Mouse (Mus musculus) heart, adult 2 months (tissue): ENCODE measurements around the gene Gabrb1. TPM values are rescaled to one million over a fixed set of nuclear protein-coding genes. Genes with fewer than 3 reads are reported as not detected.
"Not testable (repeated sequence)": the region's sequence is repeated elsewhere in the genome, so short reads cannot be mapped to it uniquely, and the experiment has no call there.

ENCODE experiments used
- DNase-seq, 2 experiments: peaks; one replicate each; pipeline ENCODE4 v3.0.0; 2021
- H3K27ac ChIP-seq: fragments of 200-600 bp; 2 replicates; pipeline ENCODE4 v1.8.1; 2022
- H3K27me3 ChIP-seq: fragments of 200-500 bp; 2 replicates; pipeline ENCODE4 v1.6.1; 2012; ENCODE audit warnings: mild to moderate bottlenecking, low read length, inconsistent platforms, mixed read lengths; ENCODE audit not compliant: control insufficient read depth, insufficient read depth
- H3K36me3 ChIP-seq: fragments of 200-500 bp; 2 replicates; pipeline ENCODE4 v1.6.1; 2012; ENCODE audit warnings: low read length, inconsistent platforms; ENCODE audit not compliant: control insufficient read depth, insufficient read depth
- H3K4me1 ChIP-seq: fragments of 200-500 bp; 2 replicates; pipeline ENCODE4 v1.6.1; 2011; ENCODE audit warnings: low read length; ENCODE audit not compliant: control insufficient read depth, insufficient read depth
- H3K4me3 ChIP-seq: fragments of 200-600 bp; 2 replicates; pipeline ENCODE4 v1.8.1; 2022
- H3K79me2 ChIP-seq: fragments of 200-500 bp; replicated peaks from 2 replicates; pipeline ENCODE4 v1.6.1; 2012; ENCODE audit warnings: mild to moderate bottlenecking, inconsistent platforms, low read length, moderate library complexity, mixed read lengths; ENCODE audit not compliant: control insufficient read depth, insufficient read depth
- H3K9ac ChIP-seq: fragments of 200-500 bp; 2 replicates; pipeline ENCODE4 v1.6.1; 2012; ENCODE audit warnings: low read depth, mild to moderate bottlenecking, control low read depth, inconsistent platforms, low read length, mixed read lengths
- CTCF ChIP-seq: fragments of 200-600 bp; IDR thresholded peaks from 2 replicates; pipeline ENCODE4 v1.8.1; 2022; ENCODE audit warnings: antibody characterized with exemption, mild to moderate bottlenecking, moderate library complexity
- EP300 ChIP-seq: fragments of 200-500 bp; IDR thresholded peaks from 2 replicates; pipeline ENCODE4 v1.6.1; 2011; ENCODE audit warnings: low read depth, low read length, control low read depth; ENCODE audit not compliant: insufficient read depth
- POLR2A ChIP-seq: fragments of 200-500 bp; IDR thresholded peaks from 2 replicates; pipeline ENCODE4 v1.6.1; 2011; ENCODE audit warnings: mild to moderate bottlenecking, low read depth, low read length, control low read depth; ENCODE audit not compliant: insufficient read depth
- WGBS: fragments of 180-500 bp; shearing (Covaris S2); methylation state at CpG from one replicate; pipeline ENCODE4 v1.1.7; 2018; 5-methylcytosine and 5-hydroxymethylcytosine counted together
- intact Hi-C: fragments of 180-260 bp; cut with DNase I; formaldehyde crosslinking; loops from one replicate; pipeline ENCODE4 v1.15.1; 2025
- polyA plus RNA-seq: library from polyadenylated mRNA; depleted of rRNA; stranded (reverse); fragments of >200 nt; gene quantifications from 2 replicates; pipeline ENCODE4 v1.2.3, GENCODE M21; 2012
- total RNA-seq, 2 experiments: library from RNA; stranded (reverse); gene quantifications; 2 replicates each; pipeline ENCODE4 v1.2.3; 2021

The Gabrb1 gene
- total and polyA plus RNA-seq, 3 experiments: not detected

- WGBS: 84% methylated on average over 4 of the region's 4 CpGs
- Histone ChIP-seq H3K27ac (no peak overlapping the region), H3K27me3 (no peaks in the 10 kb centered on the region), H3K4me1 (no peaks in the 10 kb centered on the region), H3K4me3 (no peak overlapping the region), H3K9ac (no peak overlapping the region), H3K79me2 (no peaks in the 10 kb centered on the region), H3K36me3 (no peaks in the 10 kb centered on the region)
- intact Hi-C loops: no loop called here
- TF ChIP-seq POLR2A (no peak), EP300 (no peak)
- DNase-seq: no peak
Measured at GRCm38 (mm10) chr5:72126681-72127080, 468.8 kb downstream of the Gabrb1 start.

DNA sequence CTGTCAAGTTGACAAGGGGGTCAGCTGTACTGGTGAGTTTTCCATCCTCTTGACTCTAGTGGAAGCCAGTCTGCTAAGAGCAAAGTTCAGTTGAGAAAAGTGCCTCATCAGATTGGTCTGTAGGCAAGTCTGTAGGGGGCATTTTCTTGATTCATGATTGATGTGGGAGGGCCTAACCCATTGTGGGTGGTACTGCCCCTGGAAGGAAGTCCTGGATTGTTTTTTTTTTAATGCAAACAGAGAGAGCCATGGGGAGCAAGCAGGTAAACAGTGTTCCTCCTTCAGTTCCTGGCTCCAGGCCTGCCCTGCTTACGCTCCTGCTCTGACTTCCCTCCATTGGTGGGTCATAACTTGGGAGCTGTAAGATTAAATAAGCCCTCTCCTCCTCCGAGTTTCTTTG lies 476.0 kb downstream of the Gabrb1 start:
- no peak overlapping the region for H3K9ac ChIP-seq
- H3K27me3 ChIP-seq: no peaks in the 10 kb centered on the region
- intact Hi-C loops: no loop called here
- H3K36me3 ChIP-seq: no peaks in the 10 kb centered on the region
- no peaks in the 10 kb centered on the region for H3K79me2 ChIP-seq
- H3K4me3 ChIP-seq: no peak overlapping the region
- WGBS: 64% methylated on average over 2 of the region's 2 CpGs
- DNase-seq: no peak
- H3K27ac ChIP-seq: no peak overlapping the region
- TF ChIP-seq POLR2A: no peak
- no peak for TF ChIP-seq EP300
- no peak for TF ChIP-seq CTCF
- no peaks in the 10 kb centered on the region for H3K4me1 ChIP-seq

DNA sequence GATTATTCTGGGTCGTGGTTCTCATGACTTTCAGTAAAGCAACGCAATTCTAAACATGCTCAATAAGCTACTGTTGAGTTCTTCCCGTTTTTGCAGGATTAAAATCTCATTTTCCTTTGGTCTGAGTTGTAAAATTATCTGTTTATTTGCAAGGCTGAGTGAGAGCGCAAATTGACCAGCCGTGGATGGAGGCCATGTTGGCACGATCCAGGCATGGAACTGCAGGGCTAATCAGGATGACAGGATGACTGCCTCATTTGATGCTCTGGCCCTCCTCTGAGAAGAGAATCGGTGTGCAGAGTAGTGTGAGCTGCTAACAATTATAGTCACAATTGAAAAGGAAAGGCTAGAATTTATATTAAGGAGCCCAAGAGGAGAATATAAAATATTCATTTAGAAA lies 480.3 kb downstream of the Gabrb1 start:
- H3K79me2 ChIP-seq: no peaks in the 10 kb centered on the region
- no peak overlapping the region for H3K9ac ChIP-seq
- no peaks in the 10 kb centered on the region for H3K4me1 ChIP-seq
- no peak for DNase-seq
- WGBS: 88% methylated on average over 7 of the region's 7 CpGs
- no peaks in the 10 kb centered on the region for H3K36me3 ChIP-seq
- no peak overlapping the region for H3K4me3 ChIP-seq
- intact Hi-C loops: no loop called here
- H3K27ac ChIP-seq: no peak overlapping the region
- TF ChIP-seq EP300 (no peak), POLR2A (no peak), CTCF (no peak)
- no peaks in the 10 kb centered on the region for H3K27me3 ChIP-seq

- Histone ChIP-seq H3K36me3 (no peaks in the 10 kb centered on the region), H3K4me3 (no peak overlapping the region), H3K27ac (no peak overlapping the region), H3K27me3 (no peaks in the 10 kb centered on the region), H3K9ac (no peak overlapping the region), H3K4me1 (no peaks in the 10 kb centered on the region), H3K79me2 (no peaks in the 10 kb centered on the region)
- intact Hi-C loops: no loop called here
- no peak for DNase-seq
- 71% methylated on average over 1 of the region's 1 CpGs for WGBS
- TF ChIP-seq CTCF (no peak), POLR2A (no peak), EP300 (no peak)
Measured at GRCm38 (mm10) chr5:72139619-72140018, 481.7 kb downstream of the Gabrb1 start.

DNA sequence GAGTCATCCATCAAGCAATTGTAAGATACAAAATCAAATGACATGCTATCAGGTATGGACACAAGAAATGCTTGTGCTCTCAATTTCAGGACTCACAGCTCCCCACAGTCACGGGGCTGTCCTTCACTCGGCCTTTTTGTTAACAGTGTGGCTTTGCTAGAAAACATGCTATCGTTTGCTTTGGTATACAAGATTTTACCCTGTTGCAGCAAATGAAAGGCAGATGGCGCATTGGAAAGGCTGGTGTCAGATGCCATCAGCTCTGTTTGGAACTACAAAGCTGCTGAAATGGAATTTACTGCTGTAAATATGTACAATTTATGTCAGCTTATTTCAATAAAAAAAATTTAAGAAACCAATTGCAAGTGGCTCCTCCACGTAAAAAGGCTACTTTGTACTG lies 490.8 kb downstream of the Gabrb1 start:
- intact Hi-C loops: no loop called here
- Histone ChIP-seq H3K9ac (no peak overlapping the region), H3K4me3 (no peak overlapping the region), H3K27me3 (no peaks in the 10 kb centered on the region), H3K79me2 (no peaks in the 10 kb centered on the region), H3K36me3 (no peaks in the 10 kb centered on the region), H3K4me1 (no peaks in the 10 kb centered on the region), H3K27ac (no peak overlapping the region)
- no peak for DNase-seq
- 86% methylated on average over 5 of the region's 5 CpGs for WGBS
- TF ChIP-seq EP300: no peak
- no peak for TF ChIP-seq POLR2A
- no peak for TF ChIP-seq CTCF

GRCm38 (mm10) chr5:72150870-72151269 lies 493.0 kb downstream of the Gabrb1 start:
- Histone ChIP-seq H3K4me3 (no peak overlapping the region), H3K27ac (no peak overlapping the region), H3K27me3 (no peaks in the 10 kb centered on the region), H3K4me1 (no peaks in the 10 kb centered on the region), H3K9ac (no peak overlapping the region), H3K36me3 (no peaks in the 10 kb centered on the region), H3K79me2 (no peaks in the 10 kb centered on the region)
- 96% methylated on average over 5 of the region's 5 CpGs for WGBS
- TF ChIP-seq CTCF (no peak), POLR2A (no peak), EP300 (no peak)
- DNase-seq: no peak
- intact Hi-C loops: no loop called here

GRCm38 (mm10) chr5:72155686-72156085 lies 497.8 kb downstream of the Gabrb1 start:
- not testable (repeated sequence) for H3K27me3 ChIP-seq, H3K27ac ChIP-seq
- WGBS: 92% methylated on average over 3 of the region's 3 CpGs

More at GRCm38 (mm10) chr5:72155686-72156085, 497.8 kb downstream of the Gabrb1 start:
- H3K36me3 ChIP-seq, DNase-seq, H3K4me1 ChIP-seq, H3K4me3 ChIP-seq, H3K9ac ChIP-seq, intact Hi-C loops, H3K79me2 ChIP-seq: not testable (repeated sequence)
